Mouse (Mus musculus) brain, embryonic 14.5 days (tissue): ENCODE results near the gene Cxadr. TPM values are rescaled to one million over a fixed set of nuclear protein-coding genes. Genes with fewer than 3 reads are reported as not detected.
A peak's percentile ranks its signal among the peaks of the same experiment; 100 is the strongest.

ENCODE experiments used
- DNase-seq: peaks from one replicate; pipeline ENCODE4 v3.0.0-alpha.2; 2011; ENCODE audit warnings: low read depth
- CTCF ChIP-seq: fragments of 200-500 bp; IDR thresholded peaks from 2 replicates; pipeline ENCODE4 v1.5.1; 2012; ENCODE audit warnings: inconsistent platforms, mild to moderate bottlenecking, moderate library complexity, borderline replicate concordance; ENCODE audit not compliant: insufficient read depth, insufficient read length; ENCODE audit errors: extremely low read depth
- POLR2A ChIP-seq: fragments of 200-500 bp; IDR thresholded peaks from 2 replicates; pipeline ENCODE4 v1.6.1; 2012; ENCODE audit warnings: mild to moderate bottlenecking, inconsistent platforms, borderline replicate concordance; ENCODE audit not compliant: poor library complexity, insufficient read depth, insufficient read length, severe bottlenecking; ENCODE audit errors: extremely low read depth
- polyA plus RNA-seq: library from polyadenylated mRNA; depleted of rRNA; stranded (reverse); fragments of >200 nt; gene quantifications from 2 replicates; pipeline ENCODE4 v1.2.3, GENCODE M21; 2012

Gene Cxadr
- polyA plus RNA-seq, 1 experiment: 124 TPM

DNA sequence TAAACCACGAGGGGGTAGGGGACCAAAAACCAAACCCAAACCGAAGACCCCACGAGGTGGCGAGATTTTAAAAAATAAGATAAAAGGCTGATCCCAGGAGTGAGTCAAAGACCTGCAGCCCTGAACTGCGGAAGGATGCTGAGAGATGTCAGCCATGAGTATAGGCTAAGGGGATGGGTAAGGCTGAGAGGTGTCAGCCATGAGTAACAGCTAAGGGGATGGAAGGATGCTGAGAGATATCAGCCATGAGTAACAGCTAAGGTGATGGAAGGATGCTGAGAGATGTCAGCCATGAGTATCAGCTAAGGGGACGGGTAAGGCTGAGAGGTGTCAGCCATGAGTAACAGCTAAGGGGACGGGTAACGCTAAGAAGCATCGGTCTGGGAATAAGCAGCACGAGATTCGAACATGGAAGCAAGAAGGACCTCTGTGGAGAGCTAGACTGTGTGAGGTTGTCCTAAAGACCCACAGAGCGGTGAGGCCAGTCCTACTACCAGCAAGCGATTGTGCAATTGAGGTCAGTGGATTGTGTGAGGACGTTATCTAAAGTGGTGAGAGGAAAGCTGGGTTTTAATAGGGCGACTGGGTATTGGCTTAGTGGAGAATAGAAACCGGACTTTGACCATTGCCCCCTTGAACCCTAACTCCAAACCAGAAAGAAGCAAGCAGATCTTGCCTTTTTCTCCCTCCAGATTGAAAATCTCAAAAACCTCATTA is 6.3 kb downstream of the Cxadr start:
- DNase-seq: no peak
- TF ChIP-seq POLR2A (no peak), CTCF (no peak)

DNA sequence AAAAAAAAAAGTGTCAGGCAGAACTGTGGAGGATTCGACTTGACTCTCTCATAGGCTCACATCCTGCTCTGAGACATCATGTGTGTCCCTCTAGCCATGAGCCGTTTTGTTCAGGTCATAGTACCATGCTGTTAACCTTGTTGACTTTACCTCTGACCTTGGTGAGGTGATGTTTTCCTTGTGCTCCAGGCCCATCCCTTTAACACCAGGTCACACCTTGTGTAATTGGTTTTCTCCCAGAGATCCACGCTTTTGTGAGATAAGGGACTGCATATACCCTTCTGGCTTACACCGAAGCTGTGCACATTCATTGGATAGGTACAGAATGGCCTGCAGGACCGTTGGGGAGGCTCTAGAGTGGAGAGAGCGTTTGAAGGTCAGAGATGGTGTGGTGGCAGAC is 8.0 kb downstream of the Cxadr start:
- TF ChIP-seq POLR2A (no peak), CTCF (no peak)
- no peak for DNase-seq

DNA sequence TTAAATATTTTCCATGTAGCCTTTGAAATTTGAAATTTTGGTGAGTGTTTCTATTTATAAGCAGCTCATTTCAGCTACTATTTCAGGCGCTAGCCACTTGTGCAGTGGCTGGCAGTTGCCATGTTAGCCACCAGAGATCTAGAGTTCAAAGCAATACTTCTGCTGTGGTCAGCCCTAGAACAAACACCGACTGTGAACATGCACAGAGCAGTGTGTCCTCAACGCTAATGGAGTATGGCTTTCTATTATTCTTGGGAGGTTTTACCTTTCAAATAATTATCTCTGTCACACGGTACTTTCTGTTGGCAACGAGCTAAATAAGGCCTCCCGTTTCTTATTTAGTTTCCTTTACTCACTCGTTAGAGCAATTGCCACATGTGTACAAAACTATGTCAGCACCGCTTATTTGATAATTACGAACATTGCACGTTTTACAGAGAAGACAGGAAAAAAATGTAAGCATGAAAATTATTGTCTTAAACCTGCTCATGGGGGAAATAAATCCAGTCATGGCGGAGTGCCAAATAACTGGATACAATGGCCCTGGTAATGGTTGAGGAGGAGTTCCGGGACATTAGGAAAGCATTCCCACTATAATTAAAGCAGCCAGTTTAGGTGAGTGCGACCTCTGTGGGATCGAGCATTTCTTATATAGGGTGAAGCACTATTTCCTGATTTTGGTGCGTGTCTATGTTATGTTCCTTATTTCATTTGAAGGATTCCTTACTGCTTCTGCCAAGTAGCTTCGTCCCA is 12.0 kb downstream of the Cxadr start:
- TF ChIP-seq POLR2A: no peak
- no peak for TF ChIP-seq CTCF
- DNase-seq: peak; percentile 85

DNA sequence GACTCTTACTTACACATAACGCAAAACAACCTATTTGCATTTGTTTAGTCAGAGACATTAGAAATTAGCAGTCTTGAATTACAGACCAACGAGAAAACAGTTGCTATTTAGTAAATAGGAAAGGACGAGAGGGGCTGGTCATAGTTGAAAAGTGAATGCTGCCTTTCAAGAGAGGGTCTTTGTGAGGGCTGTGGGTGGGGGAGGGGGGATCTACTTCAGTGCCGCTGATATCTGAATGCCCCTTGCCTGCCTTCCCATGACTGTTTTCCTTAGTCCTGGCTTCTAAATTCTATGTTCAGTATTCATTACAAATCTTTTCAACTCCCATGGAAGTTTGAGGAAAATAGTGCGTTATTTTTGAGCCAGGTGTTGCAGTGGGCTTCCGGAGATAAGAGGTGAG is 12.7 kb downstream of the Cxadr start:
- peak; percentile 60 for DNase-seq
- TF ChIP-seq POLR2A (no peak), CTCF (no peak)

DNA sequence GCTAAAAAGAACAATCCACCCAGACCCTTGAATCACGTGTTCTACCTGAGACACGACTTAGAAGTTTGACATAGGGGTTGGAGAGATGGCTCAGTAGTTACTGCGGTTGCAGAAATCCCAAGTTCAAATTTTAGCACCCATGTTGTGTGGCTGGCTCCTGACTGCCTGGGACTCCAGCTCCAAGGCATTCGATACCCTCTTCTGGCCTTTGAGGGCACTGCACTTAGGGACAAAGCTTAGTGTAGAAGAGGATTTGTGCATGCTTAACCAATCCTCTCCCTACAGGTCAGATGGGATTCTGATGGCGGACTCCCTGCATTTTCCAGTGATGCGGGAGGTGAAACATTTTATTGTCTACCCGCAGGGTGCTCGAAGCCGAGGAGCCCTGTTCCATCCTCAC is 15.6 kb downstream of the Cxadr start:
- no peak for TF ChIP-seq POLR2A
- peak; percentile 64 for TF ChIP-seq CTCF
- peak; percentile 66 for DNase-seq

DNA sequence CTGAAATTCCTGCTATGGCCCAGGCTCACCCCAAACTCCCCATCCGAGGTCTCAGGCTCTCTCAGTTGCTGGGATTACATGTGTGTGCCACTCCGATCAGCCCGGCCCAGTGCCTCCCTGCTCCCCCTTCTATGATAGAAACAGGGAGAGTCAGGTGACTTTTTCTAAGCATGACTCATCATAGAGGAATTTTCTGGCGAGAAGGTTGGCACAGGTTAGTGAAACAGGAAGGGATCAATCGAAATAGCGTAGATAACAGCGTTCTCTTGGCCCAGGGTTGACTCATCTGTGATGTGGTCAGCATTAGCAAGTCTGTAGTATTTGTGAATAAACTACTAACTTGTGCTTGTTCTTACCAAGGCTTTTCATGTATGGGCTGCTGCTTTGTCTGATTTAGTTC is 16.7 kb downstream of the Cxadr start:
- TF ChIP-seq CTCF: no peak
- no peak for DNase-seq

DNA sequence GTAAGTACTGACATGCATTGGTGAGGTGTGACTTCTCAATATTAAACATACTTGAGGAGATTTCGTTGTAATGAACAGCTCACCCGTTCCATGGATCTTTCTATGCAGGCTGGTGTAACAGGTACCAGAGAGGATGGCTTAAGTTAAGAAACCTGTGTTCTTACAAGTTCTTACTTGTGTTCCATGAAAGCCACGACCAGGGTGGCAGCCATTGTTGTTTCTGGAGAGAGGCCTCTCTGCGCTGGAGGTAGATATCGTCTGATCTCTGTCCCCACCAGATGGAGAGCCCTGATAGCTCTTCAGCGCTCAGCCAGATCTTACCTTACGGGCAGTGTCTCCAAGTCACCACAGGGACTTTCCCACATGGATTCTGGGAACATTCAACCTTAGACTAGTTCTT is 18.4 kb downstream of the Cxadr start:
- TF ChIP-seq POLR2A: no peak
- TF ChIP-seq CTCF: no peak

DNA sequence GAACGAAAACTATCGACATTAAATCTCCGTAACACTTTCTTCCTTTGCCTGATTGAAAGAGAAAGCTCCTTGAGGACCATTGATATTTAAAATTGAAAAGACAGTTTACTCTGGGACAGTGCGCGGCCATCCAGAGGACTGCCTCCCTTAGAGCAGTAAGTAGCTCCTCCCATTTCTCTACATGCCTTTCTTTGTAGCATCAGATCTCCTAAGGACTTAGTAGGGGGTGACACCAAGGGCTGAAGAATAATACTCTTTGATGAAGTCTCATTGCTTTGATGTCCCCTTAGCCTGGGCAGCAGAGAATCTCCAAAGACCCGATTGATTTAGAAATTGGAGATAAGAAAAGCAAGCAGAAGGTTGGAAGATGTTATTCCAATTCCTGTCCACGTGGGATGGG is 20.3 kb downstream of the Cxadr start:
- TF ChIP-seq POLR2A (no peak), CTCF (no peak)
- DNase-seq: peak; percentile 59

More for the DNA sequence above, 18.4 kb downstream of the Cxadr start:
- DNase-seq: no peak

DNA sequence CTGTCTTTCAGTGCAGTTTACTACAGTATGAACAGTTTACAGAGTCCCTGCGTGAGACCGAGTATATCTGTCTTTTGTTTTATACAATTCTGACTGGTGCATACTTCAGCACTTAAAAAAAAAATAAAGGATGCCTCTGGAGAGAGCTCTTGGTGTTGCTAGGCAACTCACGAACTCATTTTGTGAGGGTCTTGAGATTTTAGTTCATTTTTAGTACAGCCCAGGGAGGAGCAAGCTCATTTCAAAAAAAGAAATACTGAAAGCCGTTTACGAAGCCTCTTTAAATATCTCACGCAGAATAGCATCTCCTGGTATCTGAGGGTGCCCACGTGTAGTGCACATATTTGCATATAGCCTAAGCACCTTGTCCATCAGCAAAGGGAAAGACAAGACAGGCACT is 20.9 kb downstream of the Cxadr start:
- TF ChIP-seq CTCF: no peak
- TF ChIP-seq POLR2A: no peak
- DNase-seq: peak; percentile 64

DNA sequence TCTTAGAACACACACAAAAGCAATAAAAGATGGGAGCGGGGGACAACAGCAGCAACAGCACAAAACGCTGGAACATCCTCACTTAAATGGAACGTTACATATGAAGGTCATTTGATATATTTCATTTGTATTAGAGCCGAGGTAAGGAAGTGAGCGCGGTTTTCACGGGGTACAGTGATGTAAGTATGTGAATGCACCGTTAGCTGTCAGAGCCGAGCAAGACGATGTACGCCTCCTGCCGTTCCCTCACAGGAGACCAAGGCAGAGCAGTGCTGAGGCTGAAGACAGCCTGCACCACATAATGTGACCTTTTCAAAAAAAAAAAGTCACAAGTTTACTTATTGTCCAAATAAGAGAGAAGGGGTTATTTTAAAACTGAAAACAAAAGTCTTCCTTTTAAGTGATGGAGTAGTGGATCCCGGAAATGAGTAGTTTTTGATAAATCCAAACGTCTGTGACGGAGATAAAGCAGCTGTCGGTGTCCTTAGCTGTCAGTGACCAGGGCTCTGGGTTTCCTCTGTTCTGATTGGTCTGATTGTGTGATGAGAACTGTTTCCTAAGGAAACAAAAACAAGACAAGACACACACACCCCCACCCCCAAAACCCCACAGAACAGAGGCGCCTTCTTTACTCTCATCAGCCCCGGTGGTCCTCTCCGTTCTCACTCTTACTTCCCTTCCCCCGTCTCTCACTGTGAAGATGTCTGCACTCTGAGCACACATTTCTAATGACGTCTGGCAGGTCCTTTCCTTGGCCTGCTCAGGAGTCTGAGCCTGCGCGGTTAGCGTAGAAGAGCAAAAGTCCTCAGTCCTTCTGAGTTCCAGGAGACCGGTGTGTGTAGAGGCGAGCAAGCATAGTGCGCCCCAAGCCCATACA is 24.9 kb downstream of the Cxadr start:
- DNase-seq: no peak
- TF ChIP-seq POLR2A: no peak
- no peak for TF ChIP-seq CTCF

DNA sequence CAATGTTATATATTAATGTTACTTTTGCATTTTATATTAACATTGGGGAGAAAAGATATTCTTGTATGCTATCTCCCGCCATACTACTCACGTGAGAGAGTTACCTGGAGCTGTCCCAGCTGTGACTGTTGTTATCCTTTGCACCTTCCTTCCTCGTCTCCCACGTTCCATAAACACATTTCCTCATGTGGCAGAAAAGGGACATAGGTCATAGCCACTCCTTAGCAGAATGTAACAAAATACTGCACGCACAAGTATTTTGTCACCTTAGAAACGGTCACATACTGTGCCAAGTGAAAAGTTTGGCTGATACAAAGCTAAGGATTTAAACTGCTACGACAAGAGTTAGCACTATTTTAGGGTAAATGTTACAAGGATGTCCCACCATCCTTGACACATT is 26.3 kb downstream of the Cxadr start:
- no peak for TF ChIP-seq POLR2A
- no peak for TF ChIP-seq CTCF
- DNase-seq: no peak

DNA sequence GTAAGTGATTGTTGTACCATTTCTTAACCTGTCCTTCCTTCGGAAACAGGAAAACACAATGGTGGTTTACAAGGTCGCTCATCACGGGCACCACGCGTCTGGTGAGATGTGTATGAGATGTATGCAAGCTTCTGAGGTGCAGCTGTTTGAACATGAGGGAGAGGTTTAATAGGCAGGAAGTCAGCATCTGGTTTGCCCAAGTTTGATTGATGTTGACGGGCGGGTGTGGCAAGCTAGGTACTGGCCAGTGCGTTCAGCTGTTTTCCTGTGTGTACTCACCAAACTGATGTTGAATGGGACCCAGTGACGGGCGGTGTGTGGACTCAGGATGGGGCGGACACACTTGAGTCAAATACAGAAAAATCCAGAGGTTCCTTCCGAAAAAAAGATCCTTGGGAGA is 26.7 kb downstream of the Cxadr start:
- DNase-seq: no peak
- no peak for TF ChIP-seq POLR2A
- no peak for TF ChIP-seq CTCF

DNA sequence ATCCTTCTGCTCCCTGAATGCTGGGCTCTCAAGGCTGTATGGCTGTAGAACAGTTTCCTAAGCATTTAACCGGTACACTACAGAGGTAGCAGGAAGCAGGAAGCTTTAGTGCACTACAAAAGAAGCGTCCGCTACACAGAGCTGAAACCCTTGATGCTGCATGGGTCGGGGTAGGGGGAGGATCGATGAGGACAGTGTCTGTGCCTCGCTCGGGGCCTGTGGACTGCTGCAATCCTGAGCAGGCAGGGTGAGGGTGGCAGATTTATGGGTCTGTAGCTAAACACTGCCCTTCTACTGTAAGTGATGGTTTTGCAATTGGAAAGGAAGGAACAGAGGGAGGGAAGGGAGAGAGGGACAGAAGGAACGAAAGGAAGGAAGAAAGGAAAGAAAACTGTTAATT is 35.9 kb downstream of the Cxadr start:
- TF ChIP-seq CTCF (no peak), POLR2A (no peak)
- no peak for DNase-seq

DNA sequence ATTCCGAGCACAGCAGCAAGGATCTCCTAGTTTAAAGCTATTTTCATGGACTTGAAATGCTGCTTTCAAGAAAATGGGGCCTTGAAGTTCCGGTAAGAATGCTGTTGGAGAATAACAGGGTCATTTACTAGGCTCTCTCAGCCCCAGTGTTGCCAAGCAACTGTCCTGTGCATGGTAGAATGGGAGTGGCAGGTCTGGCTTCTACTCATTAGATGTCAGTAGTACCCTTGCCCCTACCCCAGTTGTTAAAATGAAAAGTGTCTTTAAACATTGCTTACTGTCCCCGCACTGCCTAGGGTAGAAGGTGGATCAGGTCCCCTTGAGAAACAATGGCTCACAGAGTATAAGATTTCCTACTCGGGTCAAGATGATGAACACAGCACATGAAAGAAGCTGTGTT is 40.1 kb downstream of the Cxadr start:
- peak; percentile 34 for DNase-seq
- TF ChIP-seq CTCF: no peak
- no peak for TF ChIP-seq POLR2A

DNA sequence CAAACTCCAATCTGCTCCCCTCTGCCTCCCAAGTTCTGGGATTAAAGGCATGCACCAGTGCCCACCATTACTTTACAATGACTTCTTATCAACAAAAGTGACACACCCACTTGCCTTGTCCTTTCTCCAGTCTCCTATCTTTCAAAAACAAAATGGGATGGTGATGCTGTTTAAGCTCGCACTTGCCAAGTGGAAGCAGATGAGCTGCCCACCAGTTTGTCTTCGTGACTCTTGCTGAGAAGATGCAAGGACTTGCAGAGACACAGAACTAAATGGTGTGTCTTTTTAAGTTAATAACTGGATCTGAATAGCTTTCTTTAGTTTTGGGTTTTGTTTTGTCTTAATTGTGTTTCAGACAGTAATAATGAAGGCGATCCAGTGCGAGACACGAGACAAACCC is 41.5 kb downstream of the Cxadr start:
- TF ChIP-seq POLR2A (no peak), CTCF (no peak)
- DNase-seq: no peak
